Mouse (Mus musculus) forebrain, embryonic 15.5 days (tissue): ENCODE data around the gene Slc1a5. TPM values are rescaled to one million over a fixed set of nuclear protein-coding genes. Genes with fewer than 3 reads are reported as not detected.
A peak's percentile ranks its signal among the peaks of the same experiment; 100 is the strongest.

Experiments used
- ATAC-seq: fragments of 200-750 bp; cut with Nextera tagmentation; replicated peaks from 2 replicates; pipeline ENCODE4 v1.8.0; 2017; ENCODE audit warnings: mild to moderate bottlenecking, moderate TSS enrichment, moderate library complexity
- H3K27ac ChIP-seq: fragments of 300-500 bp; sonication (generic); replicated peaks from 2 replicates; pipeline ENCODE4 v1.5.1; 2015; ENCODE audit warnings: mild to moderate bottlenecking, inconsistent platforms
- H3K27me3 ChIP-seq: fragments of 300-500 bp; sonication (generic); 2 replicates; pipeline ENCODE4 v1.6.1; 2015; ENCODE audit warnings: inconsistent platforms
- H3K36me3 ChIP-seq: fragments of 300-500 bp; sonication (generic); 2 replicates; pipeline ENCODE4 v1.6.1; 2015; ENCODE audit warnings: mild to moderate bottlenecking, inconsistent platforms
- H3K4me1 ChIP-seq: fragments of 300-500 bp; sonication (generic); 2 replicates; pipeline ENCODE4 v1.6.1; 2015; ENCODE audit warnings: inconsistent platforms
- H3K4me2 ChIP-seq: fragments of 300-500 bp; sonication (generic); replicated peaks from 2 replicates; pipeline ENCODE4 v1.6.1; 2015; ENCODE audit warnings: mild to moderate bottlenecking, inconsistent platforms
- H3K4me3 ChIP-seq: fragments of 300-500 bp; sonication (generic); 2 replicates; pipeline ENCODE4 v1.5.1; 2015; ENCODE audit warnings: mild to moderate bottlenecking, inconsistent platforms
- H3K9ac ChIP-seq: fragments of 300-500 bp; sonication (generic); replicated peaks from 2 replicates; pipeline ENCODE4 v1.6.1; 2015; ENCODE audit warnings: mild to moderate bottlenecking, inconsistent platforms
- H3K9me3 ChIP-seq: fragments of 300-500 bp; sonication (generic); 2 replicates; pipeline ENCODE4 v1.6.1; 2016; ENCODE audit warnings: inconsistent platforms
- WGBS: fragments of 180-500 bp; shearing (Covaris S2); methylation state at CpG from one replicate; pipeline ENCODE4 v1.1.7; 2015; ENCODE audit warnings: mixed read lengths; 5-methylcytosine and 5-hydroxymethylcytosine counted together
- polyA plus RNA-seq: library from polyadenylated mRNA; unstranded; fragments of >200 nt; fragmentation: Nextera tagmentation; extraction: Ambion mirVana; gene quantifications from 2 replicates; pipeline ENCODE4 v1.2.1, GENCODE M21; 2015

The Slc1a5 gene
- polyA plus RNA-seq, 1 experiment from 2014 or later: 10.0 TPM

GRCm38 (mm10) chr7:16811649-16812070, 30.5 kb downstream of the Slc1a5 start:
- Histone ChIP-seq H3K4me1 (peaks cover 35% of the 10 kb centered on the region), H3K9me3 (no peaks in the 10 kb centered on the region), H3K27me3 (0 out of 2 replicates have a peak, but pooled peaks cover 10% of the 10 kb centered on the region), H3K27ac (peak overlapping the region; percentile 82), H3K4me3 (peak overlapping the region; percentile 59), H3K4me2 (peak overlapping the region; percentile 79), H3K36me3 (0 out of 2 replicates have a peak, but pooled peaks cover 3% of the 10 kb centered on the region), H3K9ac (peak overlapping the region; percentile 65)
- no peak for ATAC-seq
- WGBS: 20% methylated on average over 17 of the region's 17 CpGs

GRCm38 (mm10) chr7:16812505-16812904, 31.4 kb downstream of the Slc1a5 start:
- no peak overlapping the region for H3K9ac ChIP-seq
- 0 out of 2 replicates have a peak, but pooled peaks cover 1% of the 10 kb centered on the region for H3K36me3 ChIP-seq
- 0 out of 2 replicates have a peak, but pooled peaks cover 10% of the 10 kb centered on the region for H3K27me3 ChIP-seq
- no peak for ATAC-seq
- WGBS: 72% methylated on average over 2 of the region's 2 CpGs
- no peak overlapping the region for H3K27ac ChIP-seq
- no peak overlapping the region for H3K4me3 ChIP-seq
- H3K4me1 ChIP-seq: peaks cover 40% of the 10 kb centered on the region
- H3K4me2 ChIP-seq: no peak overlapping the region
- H3K9me3 ChIP-seq: no peaks in the 10 kb centered on the region

- H3K4me2 ChIP-seq: peak within 1 kb of the TSS; percentile 83
- no peaks in the 10 kb centered on the region for H3K36me3 ChIP-seq
- peak within 1 kb of the TSS; percentile 97 for H3K27ac ChIP-seq
- H3K9me3 ChIP-seq: no peaks in the 10 kb centered on the region
- H3K27me3 ChIP-seq: 0 out of 2 replicates have a peak, but pooled peaks cover 10% of the 10 kb centered on the region
- peak; percentile 68 for ATAC-seq
- WGBS: 0% methylated on average over 1 of the region's 1 CpGs
- H3K9ac ChIP-seq: peak within 1 kb of the TSS; percentile 95
- H3K4me1 ChIP-seq: peaks cover 61% of the 10 kb centered on the region
- H3K4me3 ChIP-seq: peak within 1 kb of the TSS; percentile 76
These were observed 34.3 kb downstream of the Slc1a5 start, which contains the start of gene Strn4 for GRCm38 (mm10) chr7:16815351-16815941. Strn4 (plus strand) TSS chr7:16815889.

DNA sequence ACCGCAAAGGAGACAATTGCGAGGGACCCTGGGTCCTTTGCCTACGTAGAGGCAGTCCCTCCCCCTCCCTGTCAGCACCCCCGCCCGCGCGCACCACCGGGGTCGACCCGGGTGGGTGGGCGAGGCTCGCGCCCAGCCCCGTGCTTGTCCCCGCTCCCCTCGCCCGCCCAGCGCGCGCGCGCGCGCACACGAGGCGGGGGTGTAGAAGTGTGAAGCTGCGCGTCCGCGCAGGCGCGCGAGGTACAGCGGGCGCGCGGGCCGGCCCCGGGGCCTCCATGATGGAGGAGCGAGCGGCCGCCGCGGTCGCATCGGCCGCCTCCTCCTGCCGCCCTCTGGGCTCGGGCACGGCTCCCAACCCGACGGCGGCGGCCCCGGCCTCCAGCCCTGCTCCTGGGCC, 34.9 kb downstream of the Slc1a5 start:
- no peaks in the 10 kb centered on the region for H3K36me3 ChIP-seq
- peak overlapping the region; percentile 83 for H3K4me2 ChIP-seq
- H3K27ac ChIP-seq: peak overlapping the region; percentile 97
- H3K9me3 ChIP-seq: no peaks in the 10 kb centered on the region
- peak overlapping the region; percentile 76 for H3K4me3 ChIP-seq
- H3K9ac ChIP-seq: peak overlapping the region; percentile 95
- peak; percentile 79 for ATAC-seq
- peaks cover 57% of the 10 kb centered on the region for H3K4me1 ChIP-seq
- under 1% methylated on average over 55 of the region's 55 CpGs for WGBS
- 0 out of 2 replicates have a peak, but pooled peaks cover 5% of the 10 kb centered on the region for H3K27me3 ChIP-seq

DNA sequence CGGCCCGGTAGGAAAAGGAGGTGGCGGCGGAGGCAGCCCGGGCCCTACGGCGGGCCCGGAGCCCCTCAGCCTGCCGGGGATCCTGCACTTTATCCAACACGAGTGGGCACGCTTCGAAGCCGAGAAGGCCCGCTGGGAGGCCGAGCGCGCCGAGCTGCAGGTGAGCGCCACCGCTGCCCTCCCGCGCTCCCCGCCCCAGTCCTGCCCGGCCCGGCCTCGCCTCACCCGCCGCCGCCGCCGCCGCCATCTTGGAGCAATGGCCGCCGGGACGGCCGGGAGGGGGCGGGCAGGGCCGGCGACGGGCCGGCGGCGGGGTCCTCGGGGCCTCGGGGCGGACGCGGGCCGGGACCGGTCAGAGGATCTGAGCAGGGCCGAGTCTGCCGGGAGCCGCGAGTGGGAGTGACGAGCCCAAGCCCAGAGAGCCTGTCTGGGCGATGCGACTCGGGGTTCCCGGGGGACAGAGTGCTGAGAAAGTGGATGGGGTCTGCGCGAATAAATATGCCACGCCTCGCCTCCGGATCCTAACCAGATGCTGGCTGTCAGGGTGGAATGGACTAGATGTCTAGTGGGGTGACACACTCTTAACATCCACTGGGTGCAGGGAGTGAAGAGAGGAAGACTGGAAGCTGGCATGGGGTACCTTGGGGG, 35.5 kb downstream of the Slc1a5 start, which contains the start of gene Fkrp:
TSS of gene Fkrp (minus strand) at position 258 of the 648 bp plus-strand sequence.
- under 1% methylated on average over 55 of the region's 64 CpGs for WGBS
- peaks cover 56% of the 10 kb centered on the region for H3K4me1 ChIP-seq
- peak; percentile 59 for ATAC-seq
- peak within 1 kb of the TSS; percentile 83 for H3K4me2 ChIP-seq
- H3K9ac ChIP-seq: peak within 1 kb of the TSS; percentile 95
- peak within 1 kb of the TSS; percentile 97 for H3K27ac ChIP-seq
- H3K27me3 ChIP-seq: 0 out of 2 replicates have a peak, but pooled peaks cover 2% of the 10 kb centered on the region
- H3K4me3 ChIP-seq: peak within 1 kb of the TSS; percentile 76
- no peaks in the 10 kb centered on the region for H3K36me3 ChIP-seq
- no peaks in the 10 kb centered on the region for H3K9me3 ChIP-seq

- H3K27ac ChIP-seq: peak overlapping the region; percentile 97
- no peaks in the 10 kb centered on the region for H3K27me3 ChIP-seq
- H3K4me2 ChIP-seq: peak overlapping the region; percentile 83
- peak overlapping the region; percentile 95 for H3K9ac ChIP-seq
- ATAC-seq: no peak
- no peaks in the 10 kb centered on the region for H3K36me3 ChIP-seq
- 19% methylated on average over 3 of the region's 3 CpGs for WGBS
- H3K9me3 ChIP-seq: no peaks in the 10 kb centered on the region
- peaks cover 57% of the 10 kb centered on the region for H3K4me1 ChIP-seq
- peak overlapping the region; percentile 76 for H3K4me3 ChIP-seq
These were observed 36.6 kb downstream of the Slc1a5 start for GRCm38 (mm10) chr7:16817693-16818092.

- Histone ChIP-seq H3K9ac (no peak overlapping the region), H3K36me3 (peaks cover 13% of the 10 kb centered on the region), H3K4me1 (peaks cover 57% of the 10 kb centered on the region), H3K27ac (no peak overlapping the region), H3K9me3 (no peaks in the 10 kb centered on the region), H3K27me3 (no peaks in the 10 kb centered on the region), H3K4me2 (no peak overlapping the region), H3K4me3 (no peak overlapping the region)
- no peak for ATAC-seq
- 78% methylated on average over 5 of the region's 5 CpGs for WGBS
These were observed 38.7 kb downstream of the Slc1a5 start for GRCm38 (mm10) chr7:16819794-16820193.

- Histone ChIP-seq H3K4me1 (peaks cover 52% of the 10 kb centered on the region), H3K27me3 (no peaks in the 10 kb centered on the region), H3K27ac (no peak overlapping the region), H3K4me2 (no peak overlapping the region), H3K4me3 (no peak overlapping the region), H3K9me3 (no peaks in the 10 kb centered on the region), H3K9ac (no peak overlapping the region), H3K36me3 (peaks cover 18% of the 10 kb centered on the region)
- WGBS: 74% methylated on average over 5 of the region's 5 CpGs
- no peak for ATAC-seq
These were observed 39.2 kb downstream of the Slc1a5 start for GRCm38 (mm10) chr7:16820271-16820763.

DNA sequence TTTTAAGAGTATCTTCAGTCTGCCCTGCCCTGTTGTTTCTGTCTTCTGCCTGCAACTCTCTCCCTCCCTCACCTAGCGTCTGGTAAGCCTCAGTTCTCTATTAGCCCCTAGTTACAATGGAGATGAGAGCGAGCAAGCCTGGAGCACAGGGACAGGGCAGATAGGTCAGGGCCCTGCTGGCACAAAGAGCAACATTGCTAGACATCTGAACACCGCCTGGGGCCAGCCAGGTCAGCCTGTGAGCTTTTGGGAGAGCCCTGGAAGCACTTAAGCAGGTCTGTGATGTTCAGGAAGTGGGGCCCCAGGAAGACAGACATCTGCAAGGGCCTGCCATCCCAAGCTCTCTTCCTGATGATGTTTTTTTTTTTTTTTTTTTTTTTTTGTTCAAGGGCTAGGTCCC, 40.0 kb downstream of the Slc1a5 start:
- Histone ChIP-seq H3K27me3 (no peaks in the 10 kb centered on the region), H3K9me3 (no peaks in the 10 kb centered on the region), H3K36me3 (peaks cover 26% of the 10 kb centered on the region), H3K27ac (no peak overlapping the region), H3K4me2 (no peak overlapping the region), H3K9ac (no peak overlapping the region), H3K4me3 (no peak overlapping the region), H3K4me1 (peaks cover 45% of the 10 kb centered on the region)
- 66% methylated on average over 3 of the region's 3 CpGs for WGBS
- no peak for ATAC-seq

DNA sequence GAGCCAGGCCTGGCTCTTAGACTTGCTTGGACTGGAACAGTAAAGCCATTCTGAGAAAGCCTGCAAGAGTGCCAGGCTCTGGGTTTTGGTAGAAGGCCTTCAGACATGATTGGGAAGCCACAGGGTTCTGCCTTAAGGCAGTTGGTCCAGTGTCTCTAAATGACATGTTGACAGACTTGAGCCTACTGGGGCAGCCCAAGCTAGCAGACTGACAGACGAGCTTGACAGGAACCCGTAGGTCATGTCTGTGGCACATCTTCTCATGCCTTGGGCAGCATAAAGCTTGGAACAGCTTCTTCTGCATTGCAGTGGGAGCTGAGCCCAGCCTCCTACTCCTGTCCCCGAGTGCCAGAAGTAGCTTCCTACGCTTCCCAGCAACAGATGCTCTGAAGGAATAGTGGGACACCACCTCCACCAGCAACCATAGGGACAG, 40.5 kb downstream of the Slc1a5 start:
- 74% methylated on average over 4 of the region's 4 CpGs for WGBS
- H3K9ac ChIP-seq: no peak overlapping the region
- peaks cover 45% of the 10 kb centered on the region for H3K4me1 ChIP-seq
- H3K4me2 ChIP-seq: no peak overlapping the region
- H3K9me3 ChIP-seq: no peaks in the 10 kb centered on the region
- no peak overlapping the region for H3K4me3 ChIP-seq
- H3K36me3 ChIP-seq: peaks cover 32% of the 10 kb centered on the region
- no peak for ATAC-seq
- H3K27me3 ChIP-seq: no peaks in the 10 kb centered on the region
- no peak overlapping the region for H3K27ac ChIP-seq

DNA sequence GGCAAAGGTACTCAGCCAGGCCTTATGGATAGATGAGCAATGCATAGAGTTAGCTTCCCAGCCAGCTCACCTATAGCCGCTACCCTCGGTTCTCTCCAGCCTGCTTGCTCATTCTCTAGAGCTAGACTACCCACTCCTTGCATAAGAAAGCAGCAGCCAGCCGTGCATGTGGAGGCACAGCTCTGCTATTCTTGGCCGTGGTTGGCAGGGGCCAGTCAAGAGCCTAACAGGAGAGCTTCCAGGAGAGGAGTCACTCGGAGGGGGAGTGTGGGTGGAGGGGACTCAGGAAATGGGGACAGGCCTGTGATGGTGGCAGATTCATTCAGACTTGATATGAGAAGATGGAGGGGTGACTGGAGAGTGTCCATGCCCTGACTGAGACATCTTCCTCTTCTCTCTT, 42.6 kb downstream of the Slc1a5 start:
- Histone ChIP-seq H3K9me3 (no peaks in the 10 kb centered on the region), H3K9ac (no peak overlapping the region), H3K27ac (no peak overlapping the region), H3K27me3 (no peaks in the 10 kb centered on the region), H3K4me3 (no peak overlapping the region), H3K36me3 (peaks cover 51% of the 10 kb centered on the region), H3K4me2 (no peak overlapping the region), H3K4me1 (peaks cover 27% of the 10 kb centered on the region)
- WGBS: 76% methylated on average over 5 of the region's 5 CpGs
- ATAC-seq: no peak

DNA sequence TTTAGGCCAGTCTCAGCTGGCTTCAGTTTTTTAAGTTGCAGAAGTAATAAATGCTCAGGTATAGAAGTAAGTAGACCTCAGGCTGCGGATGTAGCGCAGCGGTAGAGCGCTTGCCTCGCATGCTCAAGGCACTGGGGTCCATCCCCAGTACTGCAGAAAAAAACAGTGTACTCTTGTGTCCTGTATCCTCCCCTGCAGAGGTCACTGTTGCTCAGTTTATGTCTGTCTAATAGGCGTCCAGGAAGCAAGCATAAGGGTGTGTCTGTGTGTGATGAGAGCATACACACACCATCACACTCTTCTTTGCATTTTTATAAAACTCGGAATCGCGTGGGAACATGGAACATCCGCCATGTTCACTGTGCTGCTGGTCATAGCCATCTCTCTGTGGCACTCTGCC, 44.6 kb downstream of the Slc1a5 start:
- WGBS: 82% methylated on average over 10 of the region's 10 CpGs
- ATAC-seq: no peak

More for the DNA sequence above, 44.6 kb downstream of the Slc1a5 start:
- Histone ChIP-seq H3K27ac (no peak overlapping the region), H3K4me1 (peaks cover 10% of the 10 kb centered on the region), H3K4me3 (no peak overlapping the region), H3K36me3 (peaks cover 72% of the 10 kb centered on the region), H3K4me2 (no peak overlapping the region), H3K9me3 (no peaks in the 10 kb centered on the region), H3K9ac (no peak overlapping the region), H3K27me3 (no peaks in the 10 kb centered on the region)
